Mouse (Mus musculus) MEL (cell line): ENCODE measurements around the gene Tmem50b.

ENCODE experiments used
- CHD2 ChIP-seq: IDR thresholded peaks from 2 replicates; pipeline ENCODE4 v1.6.1; 2011; ENCODE audit warnings: low read length, improper control_type of control experiment
- CTCF ChIP-seq, 3 experiments: IDR thresholded peaks in 2 of 3; conservative IDR thresholded peaks in 1 of 3; 2 replicates each; pipeline ENCODE4 v1.5.1; 2011 to 2012; ENCODE audit warnings: low read length in 3 of 3, low read depth in 2 of 3, mild to moderate bottlenecking in 2 of 3, improper control_type of control experiment in 1 of 3, inconsistent platforms in 1 of 3, mixed read lengths in 1 of 3, moderate library complexity in 1 of 3; ENCODE audit not compliant: control insufficient read depth in 1 of 3, insufficient read depth in 1 of 3, poor library complexity in 1 of 3, severe bottlenecking in 1 of 3
- ELF1 ChIP-seq: IDR thresholded peaks from 2 replicates; pipeline ENCODE4 v1.6.1; 2014; ENCODE audit warnings: low read depth, mild to moderate bottlenecking, inconsistent platforms, low read length, improper control_type of control experiment, moderate library complexity
- GATA1 ChIP-seq: IDR thresholded peaks from 2 replicates; pipeline ENCODE4 v1.6.1; 2011; ENCODE audit warnings: low read depth, low read length, improper control_type of control experiment
- MAX ChIP-seq: IDR thresholded peaks from 2 replicates; pipeline ENCODE4 v1.6.1; 2011; ENCODE audit warnings: low read length, improper control_type of control experiment
- POLR2A ChIP-seq, 2 experiments: IDR thresholded peaks; 2 replicates each; pipeline ENCODE4 v1.6.1; 2011 to 2012; ENCODE audit warnings: low read length in 2 of 2, mild to moderate bottlenecking in 2 of 2, control low read depth in 1 of 2, improper control_type of control experiment in 1 of 2, low read depth in 1 of 2, moderate library complexity in 1 of 2; ENCODE audit not compliant: control insufficient read depth in 1 of 2, insufficient read depth in 1 of 2, poor library complexity in 1 of 2
- SMC3 ChIP-seq: IDR thresholded peaks from 2 replicates; pipeline ENCODE4 v1.6.1; 2011; ENCODE audit warnings: low read depth, low read length, improper control_type of control experiment
- TBP ChIP-seq: IDR thresholded peaks from 2 replicates; pipeline ENCODE4 v1.8.0; 2011; ENCODE audit warnings: low read depth, low read length, improper control_type of control experiment
- USF1 ChIP-seq: IDR thresholded peaks from 2 replicates; pipeline ENCODE4 v1.6.1; 2014; ENCODE audit warnings: low read depth, mild to moderate bottlenecking, inconsistent platforms, low read length, improper control_type of control experiment, moderate library complexity

GRCm38 (mm10) chr16:91585617-91586016 lies 12.0 kb downstream of the Tmem50b start:
- TF ChIP-seq POLR2A (IDR thresholded peaks at IDR 0.05; ENCODE audit: control insufficient read depth in 1 of 2, insufficient read depth in 1 of 2, low read depth in 1 of 2, low read length in 2 of 2, poor library complexity in 1 of 2) (no peak), SMC3 (no peak), CHD2 (no peak), ELF1 (no peak), USF1 (no peak), TBP (no peak), GATA1 (no peak), CTCF (IDR thresholded peaks at IDR 0.05 in 2 of 3, conservative IDR thresholded peaks at IDR 0.05 in 1 of 3; ENCODE audit: control insufficient read depth in 1 of 3, insufficient read depth in 1 of 3, low read depth in 2 of 3, low read length in 3 of 3, poor library complexity in 1 of 3, severe bottlenecking in 1 of 3) (no peak), MAX (no peak)
